Mouse (Mus musculus) E14TG2a.4 (cell line): ENCODE data around the gene Podn.

Source experiments
- CTCF ChIP-seq: conservative IDR thresholded peaks from 2 replicates; pipeline ENCODE4 v1.5.1; 2014; ENCODE audit warnings: low read length
- POU5F1 ChIP-seq: IDR thresholded peaks from 2 replicates; pipeline ENCODE4 v1.6.1; 2014; ENCODE audit warnings: low read length, borderline replicate concordance

GRCm38 (mm10) chr4:108066569-108066968 is 29.7 kb downstream of the Podn start:
- no peak for TF ChIP-seq CTCF
- TF ChIP-seq POU5F1 = no peak
